Mouse (Mus musculus): Measurements from ENCODE around the gene Gm20517.

DNA sequence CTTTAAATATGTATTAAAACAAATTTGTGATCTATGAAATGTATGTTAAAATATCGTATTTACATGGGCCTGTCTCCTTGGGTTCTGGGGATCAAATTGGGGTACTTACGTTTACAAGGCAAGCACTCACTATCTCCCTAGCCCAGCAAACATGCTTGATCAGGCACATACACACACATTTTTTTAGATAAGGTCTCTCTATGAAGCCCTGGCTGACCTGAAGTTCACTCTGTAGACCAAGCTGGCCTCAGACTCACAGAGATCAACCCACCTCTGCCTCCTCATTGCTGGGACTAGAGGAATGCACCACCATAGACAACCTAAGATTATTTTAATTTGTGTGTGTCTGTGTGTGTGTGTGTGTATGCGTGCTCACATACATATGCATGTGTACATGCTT, 43.0 kb upstream of the Gm20517 start:
- TF ChIP-seq CTCF (IDR thresholded peaks at IDR 0.05; ENCODE audit: low read depth) (no peak), EP300 (IDR thresholded peaks at IDR 0.05; ENCODE audit: low read depth) (peak; percentile 92)

Measured in liver, embryonic 14.5 days (tissue).